Mouse (Mus musculus) spleen, adult 10 weeks (tissue): ENCODE data around the gene Brdt. TPM values are rescaled to one million over a fixed set of nuclear protein-coding genes. Genes with fewer than 3 reads are reported as not detected.

Experiments used
- polyA plus RNA-seq: library from polyadenylated mRNA; stranded (reverse); fragments of 350-450 nt; fragmentation: Illumina TruSeq; extraction: RNeasy Lipid Tissue Mini Kit (QIAGEN cat#74804); gene quantifications from one replicate; pipeline ENCODE4 v1.2.3, GENCODE M21; 2015; ENCODE audit warnings: low replicate concordance; ENCODE audit not compliant: insufficient read depth

Brdt gene
- 1.6 TPM for polyA plus RNA-seq

DNA sequence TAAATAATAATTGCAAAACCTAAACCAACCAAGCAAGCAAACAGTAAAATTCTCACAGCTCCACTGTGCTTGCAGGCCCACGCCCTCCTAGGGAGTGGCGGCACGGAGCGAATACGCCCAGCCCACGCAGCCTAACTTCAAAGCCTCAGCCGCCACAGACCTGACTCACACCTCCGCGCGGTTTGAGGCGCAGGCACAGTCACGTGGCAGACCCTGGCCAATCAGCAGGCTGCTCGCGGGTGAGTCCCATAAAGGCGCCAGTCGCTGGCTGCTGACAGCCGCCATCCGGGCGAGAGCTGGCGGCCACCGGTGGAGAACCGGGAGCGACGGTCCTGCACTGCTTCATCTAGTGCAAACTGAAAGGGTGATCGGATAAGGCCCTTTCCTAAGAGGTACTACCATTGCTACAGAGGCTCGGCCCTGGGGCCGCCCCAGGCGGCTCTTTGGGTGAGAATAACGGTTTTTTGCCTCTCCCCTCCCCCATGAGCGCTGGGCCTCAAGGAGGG, at the start of gene Brdt:
TSS of gene Brdt (plus strand) at position 244 of the 506 bp plus-strand sequence.

DNA sequence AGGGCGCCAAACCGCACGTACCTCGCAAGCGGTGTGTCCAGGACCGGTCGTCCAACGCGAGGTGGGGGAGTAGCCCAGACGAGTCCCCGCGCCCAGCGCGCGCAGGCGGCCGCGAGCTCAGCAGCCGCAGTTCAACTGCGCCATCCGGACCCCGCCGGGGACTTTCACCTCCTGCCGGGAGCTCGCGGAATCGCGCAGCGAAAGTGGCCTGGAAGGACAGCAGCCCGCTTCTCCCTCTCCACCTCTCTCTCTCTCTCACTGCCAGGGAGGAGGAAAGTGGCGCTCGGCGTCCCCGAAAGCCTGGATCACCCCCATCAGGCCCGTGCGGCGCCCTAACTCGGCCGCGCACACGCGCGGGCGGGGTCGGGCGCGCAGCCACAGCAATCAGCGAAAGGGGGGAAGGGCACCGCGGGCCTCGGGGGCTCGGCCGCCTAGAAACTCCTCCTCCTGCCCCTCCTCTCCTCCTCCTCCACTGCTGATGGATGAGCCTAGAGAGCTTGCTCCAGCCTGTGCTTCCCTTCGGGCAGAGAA, 41.7 kb upstream of the Brdt start, which contains the start of gene Tgfbr3:
TSS of gene Tgfbr3 (minus strand) at position 396 of the 531 bp plus-strand sequence.

DNA sequence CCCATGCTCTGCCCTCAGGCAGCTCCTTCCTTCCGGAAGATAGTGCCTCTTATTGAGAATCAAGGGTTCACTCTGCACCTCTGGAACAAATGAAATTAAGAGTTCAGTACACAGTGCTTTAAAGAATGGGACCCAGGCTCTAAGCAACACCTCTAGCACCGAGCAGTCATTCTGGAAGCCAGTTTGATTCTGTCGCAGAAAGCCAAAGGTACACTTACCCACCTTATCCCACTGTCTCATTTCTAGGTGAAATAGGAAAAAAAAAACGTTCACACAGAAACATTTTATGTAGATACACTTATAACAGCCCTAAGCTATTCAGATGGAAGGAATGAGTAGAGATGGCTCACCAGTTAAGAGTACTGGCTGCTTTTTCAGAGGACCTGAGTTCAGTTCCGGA, 71.5 kb downstream of the Brdt start, which contains the start of gene Ephx4:
TSS of gene Ephx4 (plus strand) at position 301 of the 400 bp plus-strand sequence.

DNA sequence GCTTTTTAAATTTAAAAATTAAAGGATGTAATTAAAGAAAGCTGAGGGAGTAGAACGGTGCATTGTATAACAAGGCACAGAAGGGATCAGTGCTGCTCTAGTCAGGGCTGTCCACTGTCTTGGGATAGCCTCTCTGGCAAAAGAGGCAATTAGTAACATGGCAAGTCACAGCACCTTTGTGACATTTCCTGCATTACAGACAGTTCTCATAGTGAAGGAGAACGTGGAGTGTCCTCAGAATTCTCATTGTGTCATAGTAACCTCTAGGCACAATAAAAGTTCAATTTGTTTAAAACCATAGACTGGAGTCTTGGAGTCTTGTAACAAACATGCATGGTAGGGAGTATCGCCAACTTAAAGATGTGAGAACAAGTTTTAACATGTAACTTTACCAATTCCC, 100.3 kb downstream of the Brdt start, which contains the start of gene Lpcat2b:
TSS of gene Lpcat2b (plus strand) at position 301 of the 400 bp plus-strand sequence.

Other genes starting within 250 kb of the Brdt start
- gene Tgfbr3, start 41.5 kb upstream of the Brdt start, polyA plus RNA-seq: 26.6 TPM
- gene Ephx4, start 71.6 kb downstream of the Brdt start, polyA plus RNA-seq: 1.1 TPM
- gene Lpcat2b, start 100.4 kb downstream of the Brdt start, polyA plus RNA-seq: not detected
- gene Btbd8, start 106.8 kb downstream of the Brdt start, polyA plus RNA-seq: 9.1 TPM
- gene Gm42669, start 176.5 kb downstream of the Brdt start, polyA plus RNA-seq: 0.23 TPM
- gene 1700028K03Rik, start 203.6 kb downstream of the Brdt start, polyA plus RNA-seq: 0.12 TPM